Mouse (Mus musculus) hindbrain, embryonic 11.5 days (tissue): ENCODE data around the gene Aatk. TPM values are rescaled to one million over a fixed set of nuclear protein-coding genes. Genes with fewer than 3 reads are reported as not detected.
A peak's percentile ranks its signal among the peaks of the same experiment; 100 is the strongest.

Experiments
- ATAC-seq: fragments of 200-750 bp; cut with Nextera tagmentation; 2 replicates; pipeline ENCODE4 v1.8.0; 2017; ENCODE audit warnings: mild to moderate bottlenecking, moderate TSS enrichment, moderate library complexity; ENCODE audit not compliant: low FRiP score
- DNase-seq: peaks from one replicate; pipeline ENCODE4 v3.0.0-alpha.2; 2015; ENCODE audit warnings: low spot score
- H3K27ac ChIP-seq: fragments of 300-500 bp; sonication (generic); 2 replicates; pipeline ENCODE4 v1.5.1; 2014; ENCODE audit warnings: mild to moderate bottlenecking, low read depth, low read length
- H3K27me3 ChIP-seq: fragments of 300-500 bp; sonication (generic); 2 replicates; pipeline ENCODE4 v1.6.1; 2014; ENCODE audit warnings: mild to moderate bottlenecking, low read length, moderate library complexity, mixed read lengths; ENCODE audit not compliant: control insufficient read depth, insufficient read depth
- H3K36me3 ChIP-seq: fragments of 300-500 bp; sonication (generic); 2 replicates; pipeline ENCODE4 v1.6.1; 2014; ENCODE audit warnings: mild to moderate bottlenecking, low read length, moderate library complexity, mixed read lengths; ENCODE audit not compliant: control insufficient read depth, insufficient read depth
- H3K4me1 ChIP-seq: fragments of 300-500 bp; sonication (generic); replicated peaks from 2 replicates; pipeline ENCODE4 v1.6.1; 2014; ENCODE audit warnings: low read length, mixed read lengths; ENCODE audit not compliant: control insufficient read depth, insufficient read depth
- H3K4me2 ChIP-seq: fragments of 300-500 bp; sonication (generic); replicated peaks from 2 replicates; pipeline ENCODE4 v1.6.1; 2014; ENCODE audit warnings: mild to moderate bottlenecking, low read depth, low read length
- H3K4me3 ChIP-seq: fragments of 300-500 bp; sonication (generic); 2 replicates; pipeline ENCODE4 v1.5.1; 2014; ENCODE audit warnings: low read depth, low read length
- H3K9ac ChIP-seq: fragments of 300-500 bp; sonication (generic); 2 replicates; pipeline ENCODE4 v1.6.1; 2014; ENCODE audit warnings: low read depth, low read length
- H3K9me3 ChIP-seq: fragments of 300-500 bp; sonication (generic); 2 replicates; pipeline ENCODE4 v1.6.1; 2016; ENCODE audit warnings: low read length; ENCODE audit not compliant: control insufficient read depth
- WGBS: fragments of 180-500 bp; shearing (Covaris S2); extraction: QIAGEN DNeasy Blood & Tissue Kit; methylation state at CpG from one replicate; pipeline ENCODE4 v1.1.7; 2014; 5-methylcytosine and 5-hydroxymethylcytosine counted together
- polyA plus RNA-seq: library from polyadenylated mRNA; unstranded; fragments of >200 nt; fragmentation: Nextera tagmentation; extraction: Ambion mirVana; gene quantifications from 2 replicates; pipeline ENCODE4 v1.2.1, GENCODE M21; 2014

The Aatk gene
- 1.9 TPM in 2 replicates for polyA plus RNA-seq

- under 1% methylated on average over 54 of the region's 63 CpGs for WGBS
- DNase-seq: peak; percentile 68
- Histone ChIP-seq H3K36me3 (no peaks in the 10 kb centered on the region), H3K27ac (peak within 1 kb of the TSS; percentile 62), H3K4me1 (peaks cover 15% of the 10 kb centered on the region), H3K4me2 (peak within 1 kb of the TSS; percentile 98), H3K9me3 (no peaks in the 10 kb centered on the region), H3K9ac (peak within 1 kb of the TSS; percentile 80), H3K4me3 (peak within 1 kb of the TSS; percentile 65), H3K27me3 (peaks cover 26% of the 10 kb centered on the region)
- ATAC-seq: peak; percentile 18; the same call in 1 of the 2 replicates
These were observed at the start of gene Aatk for GRCm38 (mm10) chr11:120046553-120047191. Gene Aatk, minus strand, starts transcription at chr11:120047167.

- Histone ChIP-seq H3K9ac (no peak overlapping the region), H3K9me3 (no peaks in the 10 kb centered on the region), H3K4me1 (no peaks in the 10 kb centered on the region; the same call in 1 of the 2 replicates), H3K4me2 (no peak overlapping the region), H3K27ac (no peak overlapping the region), H3K4me3 (no peak overlapping the region), H3K36me3 (peaks cover 2% of the 10 kb centered on the region; the same call in 1 of the 2 replicates), H3K27me3 (no peaks in the 10 kb centered on the region)
- ATAC-seq (no peak), DNase-seq (no peak)
- 81% methylated on average over 20 of the region's 23 CpGs for WGBS
These were observed 46.0 kb upstream of the Aatk start for GRCm38 (mm10) chr11:120092817-120093591.

GRCm38 (mm10) chr11:120090661-120091060, 43.7 kb upstream of the Aatk start:
- H3K4me3 ChIP-seq: no peak overlapping the region
- H3K9me3 ChIP-seq: no peaks in the 10 kb centered on the region
- H3K4me2 ChIP-seq: no peak overlapping the region
- DNase-seq: no peak
- no peak overlapping the region for H3K27ac ChIP-seq
- no peaks in the 10 kb centered on the region for H3K27me3 ChIP-seq
- no peak overlapping the region for H3K9ac ChIP-seq
- ATAC-seq: no peak
- 87% methylated on average over 4 of the region's 4 CpGs for WGBS
- peaks cover 3% of the 10 kb centered on the region; the same call in 1 of the 2 replicates for H3K4me1 ChIP-seq
- peaks cover 2% of the 10 kb centered on the region; the same call in 1 of the 2 replicates for H3K36me3 ChIP-seq

DNA sequence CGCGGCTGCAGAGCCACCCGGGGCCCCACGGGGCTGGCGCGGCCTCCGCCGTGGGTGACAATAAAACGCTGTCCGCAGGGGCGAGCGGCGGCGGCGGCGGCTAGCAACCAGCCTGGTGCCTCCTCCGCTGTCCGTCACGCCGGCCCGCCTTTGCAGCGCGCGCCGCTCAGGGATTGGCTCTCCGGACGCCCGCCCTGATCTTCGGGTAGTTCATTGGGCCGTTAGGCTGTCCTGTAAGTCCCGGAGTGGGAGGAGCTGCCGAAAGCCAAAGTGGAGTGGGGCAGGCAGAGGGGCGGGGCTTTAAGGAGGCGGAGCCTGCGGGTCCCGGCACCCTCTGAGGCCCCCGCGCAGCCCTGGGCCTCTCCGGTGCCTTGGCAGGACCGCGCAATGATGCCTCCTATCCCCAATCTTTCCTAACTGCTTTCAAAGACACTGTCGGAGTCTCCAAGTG, 39.8 kb upstream of the Aatk start, which contains the start of gene Cep131:
Gene Cep131 (minus strand): TSS at position 126 of the 451 bp plus-strand sequence.
- Histone ChIP-seq H3K27me3 (no peaks in the 10 kb centered on the region), H3K36me3 (peaks cover 1% of the 10 kb centered on the region; the same call in 1 of the 2 replicates), H3K9me3 (no peaks in the 10 kb centered on the region), H3K4me1 (peaks cover 5% of the 10 kb centered on the region; the same call in 1 of the 2 replicates), H3K4me2 (peak within 1 kb of the TSS; percentile 89), H3K4me3 (peak within 1 kb of the TSS; percentile 97), H3K9ac (peak within 1 kb of the TSS; percentile 96), H3K27ac (peak within 1 kb of the TSS; percentile 89)
- peak; percentile 98 for DNase-seq
- under 1% methylated on average over 42 of the region's 42 CpGs for WGBS
- peak; percentile 98 for ATAC-seq

GRCm38 (mm10) chr11:120085891-120086627, 39.1 kb upstream of the Aatk start:
- H3K4me1 ChIP-seq: peaks cover 5% of the 10 kb centered on the region; the same call in 1 of the 2 replicates
- H3K36me3 ChIP-seq: no peaks in the 10 kb centered on the region
- peak overlapping the region; percentile 97 for H3K4me3 ChIP-seq
- H3K4me2 ChIP-seq: peak overlapping the region; percentile 89
- H3K27ac ChIP-seq: peak overlapping the region; percentile 89
- no peaks in the 10 kb centered on the region for H3K27me3 ChIP-seq
- peak; percentile 60 for DNase-seq
- 0% methylated on average over 25 of the region's 25 CpGs for WGBS
- peak overlapping the region; percentile 96 for H3K9ac ChIP-seq
- H3K9me3 ChIP-seq: no peaks in the 10 kb centered on the region
- peak; percentile 55 for ATAC-seq

DNA sequence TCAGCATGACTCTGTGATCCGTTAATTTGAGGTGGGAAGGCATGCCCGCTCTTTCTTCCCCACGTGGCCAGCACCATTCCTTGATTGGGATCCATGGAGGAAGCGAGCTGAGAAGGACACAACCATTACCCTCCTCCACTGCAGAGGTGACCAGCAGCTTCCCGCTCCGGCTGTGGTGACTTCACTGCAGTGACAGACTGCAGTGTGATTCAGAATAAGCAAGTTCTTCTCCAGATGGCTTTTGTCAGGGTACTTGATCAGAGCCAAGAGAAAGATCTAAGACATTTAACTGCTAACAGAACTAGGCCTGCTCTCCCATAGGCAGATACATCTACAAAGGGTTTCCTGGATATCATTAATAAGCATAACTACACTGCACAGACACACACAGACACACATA, 33.3 kb upstream of the Aatk start:
- Histone ChIP-seq H3K4me2 (no peak overlapping the region), H3K9ac (no peak overlapping the region), H3K4me1 (peaks cover 2% of the 10 kb centered on the region), H3K9me3 (no peaks in the 10 kb centered on the region), H3K27me3 (no peaks in the 10 kb centered on the region), H3K27ac (no peak overlapping the region), H3K4me3 (no peak overlapping the region), H3K36me3 (0 out of 2 replicates have a peak, but pooled peaks cover 5% of the 10 kb centered on the region)
- no peak for DNase-seq
- 92% methylated on average over 6 of the region's 6 CpGs for WGBS
- ATAC-seq: no peak

DNA sequence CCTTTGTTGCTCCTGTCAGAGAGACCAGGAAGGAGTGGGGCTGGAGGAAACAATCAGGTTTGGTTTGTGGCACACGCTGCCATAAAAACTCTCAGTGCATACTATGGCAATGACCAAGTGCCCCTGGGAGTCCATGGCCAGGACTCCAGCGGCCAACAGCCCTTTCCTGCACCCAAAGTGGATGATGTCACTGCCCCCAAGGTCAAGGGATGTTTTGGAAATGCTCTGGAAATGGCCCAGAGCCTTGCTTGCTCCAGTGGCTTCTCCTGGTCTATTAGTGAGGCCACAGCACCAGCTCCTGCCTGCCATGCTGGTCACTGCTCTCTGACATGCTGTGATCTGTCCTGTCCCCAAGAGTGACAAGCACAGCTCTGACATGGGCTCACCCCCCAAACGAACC, 29.2 kb upstream of the Aatk start:
- Histone ChIP-seq H3K4me3 (no peak overlapping the region), H3K9ac (no peak overlapping the region), H3K9me3 (no peaks in the 10 kb centered on the region), H3K36me3 (0 out of 2 replicates have a peak, but pooled peaks cover 8% of the 10 kb centered on the region), H3K27ac (no peak overlapping the region), H3K4me1 (no peaks in the 10 kb centered on the region; the same call in 1 of the 2 replicates), H3K27me3 (no peaks in the 10 kb centered on the region), H3K4me2 (no peak overlapping the region)
- 87% methylated on average over 3 of the region's 3 CpGs for WGBS
- ATAC-seq (no peak), DNase-seq (no peak)

DNA sequence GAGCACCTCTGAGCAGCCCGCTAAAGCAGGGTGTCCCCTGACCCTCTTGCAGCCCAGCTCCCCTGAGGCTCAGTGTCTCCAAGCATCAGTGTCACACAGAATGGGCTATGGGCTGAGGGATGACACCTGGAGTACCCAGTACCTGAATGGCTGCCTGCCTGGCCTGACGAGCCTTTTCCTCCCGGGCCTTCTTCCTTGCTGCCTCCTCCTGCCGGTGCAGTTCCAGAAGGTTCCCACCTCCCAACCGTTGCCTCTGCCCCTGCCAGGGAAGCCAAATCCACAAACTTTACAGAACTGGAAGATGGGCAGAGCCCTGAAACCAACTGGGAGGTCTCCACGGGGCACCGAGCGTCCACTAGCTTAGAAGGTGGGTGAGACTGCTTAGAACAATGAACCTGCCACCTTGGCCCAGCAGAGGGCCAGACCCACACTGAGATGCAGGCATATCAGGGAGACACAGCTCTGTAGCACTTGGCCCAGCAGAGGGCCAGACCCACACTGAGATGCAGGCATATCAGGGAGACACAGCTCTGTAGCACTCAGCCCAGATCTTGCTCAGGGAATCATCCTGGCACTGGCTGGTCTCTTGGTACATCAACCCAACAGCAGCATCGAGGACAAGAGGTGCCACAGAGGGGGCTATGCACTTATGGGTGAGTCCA, 26.1 kb upstream of the Aatk start:
- no peak for ATAC-seq
- H3K36me3 ChIP-seq: 0 out of 2 replicates have a peak, but pooled peaks cover 5% of the 10 kb centered on the region
- 93% methylated on average over 9 of the region's 9 CpGs for WGBS
- H3K27ac ChIP-seq: no peak overlapping the region
- 0 out of 2 replicates have a peak, but pooled peaks cover 3% of the 10 kb centered on the region for H3K27me3 ChIP-seq
- DNase-seq: no peak
- H3K4me2 ChIP-seq: no peak overlapping the region
- no peaks in the 10 kb centered on the region; the same call in 1 of the 2 replicates for H3K4me1 ChIP-seq
- H3K9me3 ChIP-seq: no peaks in the 10 kb centered on the region
- no peak overlapping the region for H3K4me3 ChIP-seq
- H3K9ac ChIP-seq: no peak overlapping the region
